Mouse (Mus musculus) gastrocnemius, adult 18-20 months (tissue): ENCODE measurements around the gene Sbk1. TPM values are rescaled to one million over a fixed set of nuclear protein-coding genes. Genes with fewer than 3 reads are reported as not detected.
"Not testable (repeated sequence)": the region's sequence is repeated elsewhere in the genome, so short reads cannot be mapped to it uniquely, and the experiment has no call there.

Experiments
- DNase-seq: peaks from one replicate; pipeline ENCODE4 v3.0.0; 2021; ENCODE audit warnings: low spot score
- total RNA-seq, 2 experiments: library from RNA; stranded (reverse); gene quantifications; 2 replicates each; pipeline ENCODE4 v1.2.3; 2021

The Sbk1 gene
- total RNA-seq, 2 experiments from 2014 or later: 18.7 to 18.8 TPM

- DNase-seq: peak; percentile 41
Observed at GRCm38 (mm10) chr7:126285293-126286211, 13.1 kb downstream of the Sbk1 start.

- no peak for DNase-seq
Observed at GRCm38 (mm10) chr7:126286311-126286710, 13.9 kb downstream of the Sbk1 start.

- DNase-seq: peak; percentile 31
Observed at GRCm38 (mm10) chr7:126287493-126288103, 15.2 kb downstream of the Sbk1 start.

- DNase-seq: no peak
Observed at GRCm38 (mm10) chr7:126288104-126288497, 15.7 kb downstream of the Sbk1 start.

- no peak for DNase-seq
Observed at GRCm38 (mm10) chr7:126288571-126289091, 16.2 kb downstream of the Sbk1 start.

GRCm38 (mm10) chr7:126289371-126289770, 17.0 kb downstream of the Sbk1 start:
- no peak for DNase-seq

GRCm38 (mm10) chr7:126289956-126290355, 17.5 kb downstream of the Sbk1 start:
- DNase-seq: no peak

- no peak for DNase-seq
Observed at GRCm38 (mm10) chr7:126291681-126292545, 19.5 kb downstream of the Sbk1 start.

- no peak for DNase-seq
Observed at GRCm38 (mm10) chr7:126293091-126293490, 20.7 kb downstream of the Sbk1 start.

GRCm38 (mm10) chr7:126297579-126298460, 25.4 kb downstream of the Sbk1 start:
- peak; percentile 51 for DNase-seq

GRCm38 (mm10) chr7:126298856-126299255, 26.4 kb downstream of the Sbk1 start:
- DNase-seq: no peak

GRCm38 (mm10) chr7:126301831-126302230, 29.4 kb downstream of the Sbk1 start:
- not testable (repeated sequence) for DNase-seq

GRCm38 (mm10) chr7:126311822-126312221, 39.4 kb downstream of the Sbk1 start:
- DNase-seq: no peak

- DNase-seq: no peak
Observed at GRCm38 (mm10) chr7:126313309-126313708, 40.9 kb downstream of the Sbk1 start.

GRCm38 (mm10) chr7:126314273-126314672, 41.9 kb downstream of the Sbk1 start:
- DNase-seq: no peak

- peak; percentile 73 for DNase-seq
Observed at GRCm38 (mm10) chr7:126323729-126324128, 51.3 kb downstream of the Sbk1 start.

- DNase-seq: no peak
Observed at GRCm38 (mm10) chr7:126324791-126325190, 52.4 kb downstream of the Sbk1 start.

- DNase-seq: not testable (repeated sequence)
Observed at GRCm38 (mm10) chr7:126325576-126326273, 53.3 kb downstream of the Sbk1 start.

GRCm38 (mm10) chr7:126328848-126329247, 56.4 kb downstream of the Sbk1 start:
- not testable (repeated sequence) for DNase-seq
